Mouse (Mus musculus) heart, embryonic 13.5 days (tissue): ENCODE results near the gene Vmn1r5. TPM values are rescaled to one million over a fixed set of nuclear protein-coding genes. Genes with fewer than 3 reads are reported as not detected.
"Not testable (repeated sequence)": the region's sequence is repeated elsewhere in the genome, so short reads cannot be mapped to it uniquely, and the experiment has no call there.

Experiments used
- ATAC-seq: fragments of 200-750 bp; cut with Nextera tagmentation; 2 replicates; pipeline ENCODE4 v1.8.0; 2017; ENCODE audit warnings: moderate TSS enrichment; ENCODE audit not compliant: insufficient number of reproducible peaks, low FRiP score, low TSS enrichment; ENCODE audit errors: extremely low read depth
- H3K27ac ChIP-seq: fragments of 300-500 bp; sonication (generic); replicated peaks from 2 replicates; pipeline ENCODE4 v1.5.1; 2015; ENCODE audit warnings: moderate library complexity, mild to moderate bottlenecking, inconsistent platforms
- H3K27me3 ChIP-seq: fragments of 300-500 bp; sonication (generic); replicated peaks from 2 replicates; pipeline ENCODE4 v1.6.1; 2015; ENCODE audit warnings: mild to moderate bottlenecking, inconsistent platforms
- H3K36me3 ChIP-seq: fragments of 300-500 bp; sonication (generic); 2 replicates; pipeline ENCODE4 v1.6.1; 2015; ENCODE audit warnings: mild to moderate bottlenecking, inconsistent platforms
- H3K4me1 ChIP-seq: fragments of 300-500 bp; sonication (generic); 2 replicates; pipeline ENCODE4 v1.6.1; 2015; ENCODE audit warnings: inconsistent platforms
- H3K4me2 ChIP-seq: fragments of 300-500 bp; sonication (generic); 2 replicates; pipeline ENCODE4 v1.6.1; 2015; ENCODE audit warnings: inconsistent platforms, mild to moderate bottlenecking, moderate library complexity
- H3K4me3 ChIP-seq: fragments of 300-500 bp; sonication (generic); 2 replicates; pipeline ENCODE4 v1.5.1; 2015; ENCODE audit warnings: moderate library complexity, mild to moderate bottlenecking, inconsistent platforms
- H3K9ac ChIP-seq: fragments of 300-500 bp; sonication (generic); 2 replicates; pipeline ENCODE4 v1.6.1; 2015; ENCODE audit warnings: inconsistent platforms, mild to moderate bottlenecking, moderate library complexity
- H3K9me3 ChIP-seq: fragments of 300-500 bp; sonication (generic); 2 replicates; pipeline ENCODE4 v1.6.1; 2016; ENCODE audit warnings: inconsistent platforms
- WGBS: fragments of 180-500 bp; shearing (Covaris S2); methylation state at CpG from one replicate; pipeline ENCODE4 v1.1.7; 2015; ENCODE audit warnings: mixed read lengths; 5-methylcytosine and 5-hydroxymethylcytosine counted together
- polyA plus RNA-seq: library from polyadenylated mRNA; unstranded; fragments of >200 nt; fragmentation: Nextera tagmentation; extraction: Ambion mirVana; gene quantifications from 2 replicates; pipeline ENCODE4 v1.2.1, GENCODE M21; 2015

Gene Vmn1r5
- not detected in 2 replicates for polyA plus RNA-seq

GRCm38 (mm10) chr6:56969973-56970372 is at the start of gene Vmn1r5:
TSS of gene Vmn1r5 (plus strand) at chr6:56970273.
- Histone ChIP-seq H3K27me3 (no peaks in the 10 kb centered on the region), H3K4me2 (no peak within 1 kb of the TSS), H3K4me1 (no peaks in the 10 kb centered on the region), H3K9ac (no peak within 1 kb of the TSS), H3K27ac (no peak within 1 kb of the TSS), H3K9me3 (no peaks in the 10 kb centered on the region), H3K36me3 (no peaks in the 10 kb centered on the region), H3K4me3 (no peak within 1 kb of the TSS)
- no peak for ATAC-seq

- H3K27me3 ChIP-seq: peaks cover 4% of the 10 kb centered on the region; the same call in 1 of the 2 replicates
- peak overlapping the region; percentile 83 for H3K27ac ChIP-seq
- peaks cover 48% of the 10 kb centered on the region for H3K4me1 ChIP-seq
- peak overlapping the region; percentile 87 for H3K9ac ChIP-seq
- 0% methylated on average over 25 of the region's 25 CpGs for WGBS
- H3K4me2 ChIP-seq: peak overlapping the region; percentile 72
- no peaks in the 10 kb centered on the region for H3K36me3 ChIP-seq
- 0 out of 2 replicates have a peak, but pooled peaks cover 3% of the 10 kb centered on the region for H3K9me3 ChIP-seq
- ATAC-seq: no peak
- H3K4me3 ChIP-seq: peak overlapping the region; percentile 84
Observed at GRCm38 (mm10) chr6:56923331-56923725, 46.7 kb upstream of the Vmn1r5 start.

GRCm38 (mm10) chr6:56923726-56924707 is 46.1 kb upstream of the Vmn1r5 start, which contains the start of the genes Nt5c3 and Vmn1r4:
TSS of gene Nt5c3 (minus strand) at chr6:56923932.
TSS of gene Vmn1r4 (plus strand) at chr6:56924015.
- H3K36me3 ChIP-seq: no peaks in the 10 kb centered on the region
- peak within 1 kb of the TSS; percentile 83 for H3K27ac ChIP-seq
- 0 out of 2 replicates have a peak, but pooled peaks cover 5% of the 10 kb centered on the region for H3K9me3 ChIP-seq
- H3K4me2 ChIP-seq: peak within 1 kb of the TSS; percentile 72
- peaks cover 41% of the 10 kb centered on the region for H3K4me1 ChIP-seq
- peaks cover 4% of the 10 kb centered on the region; the same call in 1 of the 2 replicates for H3K27me3 ChIP-seq
- peak within 1 kb of the TSS; percentile 87 for H3K9ac ChIP-seq
- ATAC-seq: peak; percentile 96
- peak within 1 kb of the TSS; percentile 84 for H3K4me3 ChIP-seq
- 3% methylated on average over 64 of the region's 64 CpGs for WGBS

GRCm38 (mm10) chr6:56931648-56932415 is 38.2 kb upstream of the Vmn1r5 start:
- no peak overlapping the region for H3K4me2 ChIP-seq
- H3K4me3 ChIP-seq: no peak overlapping the region
- H3K36me3 ChIP-seq: no peaks in the 10 kb centered on the region
- H3K9ac ChIP-seq: no peak overlapping the region
- no peaks in the 10 kb centered on the region for H3K27me3 ChIP-seq
- H3K27ac ChIP-seq: no peak overlapping the region
- no peaks in the 10 kb centered on the region for H3K4me1 ChIP-seq
- 0 out of 2 replicates have a peak, but pooled peaks cover 5% of the 10 kb centered on the region for H3K9me3 ChIP-seq
- ATAC-seq: no peak
- WGBS: 64% methylated on average over 4 of the region's 4 CpGs

- no peak overlapping the region for H3K4me2 ChIP-seq
- H3K9ac ChIP-seq: no peak overlapping the region
- no peak overlapping the region for H3K4me3 ChIP-seq
- no peak for ATAC-seq
- H3K27me3 ChIP-seq: no peaks in the 10 kb centered on the region
- 0 out of 2 replicates have a peak, but pooled peaks cover 5% of the 10 kb centered on the region for H3K9me3 ChIP-seq
- no peak overlapping the region for H3K27ac ChIP-seq
- WGBS: 53% methylated on average over 2 of the region's 2 CpGs
- H3K36me3 ChIP-seq: no peaks in the 10 kb centered on the region
- no peaks in the 10 kb centered on the region for H3K4me1 ChIP-seq
Observed at GRCm38 (mm10) chr6:56932464-56932863, 37.6 kb upstream of the Vmn1r5 start.

- no peak overlapping the region for H3K27ac ChIP-seq
- no peak overlapping the region for H3K4me3 ChIP-seq
- no peaks in the 10 kb centered on the region for H3K36me3 ChIP-seq
- H3K4me2 ChIP-seq: no peak overlapping the region
- no peak overlapping the region for H3K9ac ChIP-seq
- H3K9me3 ChIP-seq: no peaks in the 10 kb centered on the region
- WGBS: 68% methylated on average over 4 of the region's 4 CpGs
- no peak for ATAC-seq
- no peaks in the 10 kb centered on the region for H3K27me3 ChIP-seq
- H3K4me1 ChIP-seq: no peaks in the 10 kb centered on the region
Observed at GRCm38 (mm10) chr6:56934366-56934765, 35.7 kb upstream of the Vmn1r5 start.

GRCm38 (mm10) chr6:56956436-56956835 is 13.6 kb upstream of the Vmn1r5 start:
- no peak overlapping the region for H3K4me2 ChIP-seq
- ATAC-seq: no peak
- H3K4me3 ChIP-seq: no peak overlapping the region
- no peak overlapping the region for H3K27ac ChIP-seq
- H3K9ac ChIP-seq: no peak overlapping the region
- H3K36me3 ChIP-seq: no peaks in the 10 kb centered on the region
- H3K4me1 ChIP-seq: no peaks in the 10 kb centered on the region
- H3K27me3 ChIP-seq: no peaks in the 10 kb centered on the region
- 71% methylated on average over 5 of the region's 5 CpGs for WGBS
- H3K9me3 ChIP-seq: no peaks in the 10 kb centered on the region

GRCm38 (mm10) chr6:56996943-56997342 is 26.9 kb downstream of the Vmn1r5 start, which contains the start of gene Vmn1r6:
TSS of gene Vmn1r6 (plus strand) at chr6:56997243.
- no peaks in the 10 kb centered on the region for H3K36me3 ChIP-seq
- 58% methylated on average over 2 of the region's 2 CpGs for WGBS
- no peaks in the 10 kb centered on the region for H3K9me3 ChIP-seq
- no peak within 1 kb of the TSS for H3K9ac ChIP-seq
- H3K4me1 ChIP-seq: no peaks in the 10 kb centered on the region
- no peak for ATAC-seq
- no peak within 1 kb of the TSS for H3K27ac ChIP-seq
- no peak within 1 kb of the TSS for H3K4me3 ChIP-seq
- H3K4me2 ChIP-seq: no peak within 1 kb of the TSS
- no peaks in the 10 kb centered on the region for H3K27me3 ChIP-seq

- H3K9ac ChIP-seq, H3K9me3 ChIP-seq, H3K4me1 ChIP-seq, H3K27ac ChIP-seq, H3K4me2 ChIP-seq, H3K27me3 ChIP-seq, ATAC-seq, H3K4me3 ChIP-seq, H3K36me3 ChIP-seq: not testable (repeated sequence)
- WGBS: 73% methylated on average over 2 of the region's 2 CpGs
Observed at GRCm38 (mm10) chr6:57025224-57025623, 55.2 kb downstream of the Vmn1r5 start, which contains the start of gene Vmn1r7. TSS of gene Vmn1r7 (minus strand) at chr6:57025324.

GRCm38 (mm10) chr6:57031984-57032383 is 61.9 kb downstream of the Vmn1r5 start, which contains the start of gene Vmn1r8:
TSS of gene Vmn1r8 (plus strand) at chr6:57032284.
- H3K9me3 ChIP-seq: no peaks in the 10 kb centered on the region
- no peak for ATAC-seq

GRCm38 (mm10) chr6:57034674-57035073 is 64.6 kb downstream of the Vmn1r5 start:
- no peak for ATAC-seq
- H3K9me3 ChIP-seq: no peaks in the 10 kb centered on the region
- no peaks in the 10 kb centered on the region for H3K36me3 ChIP-seq
- H3K4me2 ChIP-seq: no peak overlapping the region
- H3K9ac ChIP-seq: no peak overlapping the region
- no peaks in the 10 kb centered on the region for H3K27me3 ChIP-seq
- no peak overlapping the region for H3K4me3 ChIP-seq
- no peak overlapping the region for H3K27ac ChIP-seq
- no peaks in the 10 kb centered on the region for H3K4me1 ChIP-seq
- 75% methylated on average over 2 of the region's 2 CpGs for WGBS

More at GRCm38 (mm10) chr6:57031984-57032383, 61.9 kb downstream of the Vmn1r5 start, which contains the start of gene Vmn1r8:
- H3K4me3 ChIP-seq: no peak within 1 kb of the TSS
- H3K36me3 ChIP-seq: no peaks in the 10 kb centered on the region
- no peak within 1 kb of the TSS for H3K27ac ChIP-seq
- no peak within 1 kb of the TSS for H3K4me2 ChIP-seq
- H3K9ac ChIP-seq: no peak within 1 kb of the TSS
- no peaks in the 10 kb centered on the region for H3K4me1 ChIP-seq
- H3K27me3 ChIP-seq: no peaks in the 10 kb centered on the region
